Mouse (Mus musculus): ENCODE data around the gene Ankk1. TPM values are rescaled to one million over a fixed set of nuclear protein-coding genes. Genes with fewer than 3 reads are reported as not detected.

Gene Ankk1
- polyA plus RNA-seq, 1 experiment from 2014 or later: 0.11 TPM

GRCm38 (mm10) chr9:49373946-49374345 is 52.9 kb downstream of the Ankk1 start:
- ATAC-seq (no peak), DNase-seq (ENCODE audit: low spot score) (no peak)
- H3K27me3 ChIP-seq (replicated peaks; ENCODE audit: insufficient read depth, low read length): no peaks in the 10 kb centered on the region
- WGBS: 63% methylated on average over 2 of the region's 2 CpGs
- H3K36me3 ChIP-seq (ENCODE audit: insufficient read depth, low read length): no peaks in the 10 kb centered on the region
- TF ChIP-seq CTCF (IDR thresholded peaks at IDR 0.05): no peak
- no peak for TF ChIP-seq EP300 (IDR thresholded peaks at IDR 0.05)
- no peaks in the 10 kb centered on the region for H3K4me1 ChIP-seq (ENCODE audit: insufficient read depth, low read depth, low read length)
- no peak overlapping the region for H3K4me2 ChIP-seq (replicated peaks; ENCODE audit: low read depth, low read length)
- H3K4me3 ChIP-seq (ENCODE audit: low read depth, low read length): no peak overlapping the region
- no peaks in the 10 kb centered on the region for H3K9me3 ChIP-seq (ENCODE audit: low read length)
- H3K9ac ChIP-seq (replicated peaks; ENCODE audit: low read depth): no peak overlapping the region
- H3K27ac ChIP-seq (ENCODE audit: low read length): no peak overlapping the region

DNA sequence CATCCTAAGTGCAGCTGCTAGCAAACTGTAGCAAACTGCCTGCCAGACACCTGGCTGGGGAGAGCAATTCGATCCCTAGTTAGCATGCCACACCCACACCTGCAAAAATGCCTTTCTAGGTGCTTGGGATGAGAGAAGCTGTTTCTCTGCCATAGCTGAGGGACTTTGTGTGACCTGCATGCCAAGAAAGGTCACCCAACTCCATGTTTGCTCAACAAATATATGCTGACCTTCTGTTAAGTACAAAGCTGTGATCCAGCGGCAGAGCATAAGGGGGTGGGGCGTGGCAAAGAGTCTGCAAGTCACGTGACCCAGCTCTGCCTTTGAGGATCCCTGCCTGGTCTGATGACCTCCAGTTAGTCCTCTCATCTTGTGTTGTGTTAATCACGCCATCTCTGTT is 61.1 kb downstream of the Ankk1 start:
- Histone ChIP-seq H3K4me1 (ENCODE audit: insufficient read depth, low read depth, low read length) (no peaks in the 10 kb centered on the region), H3K27ac (ENCODE audit: low read length) (no peak overlapping the region), H3K27me3 (replicated peaks; ENCODE audit: insufficient read depth, low read length) (no peaks in the 10 kb centered on the region), H3K4me3 (ENCODE audit: low read depth, low read length) (no peak overlapping the region), H3K9ac (replicated peaks; ENCODE audit: low read depth) (no peak overlapping the region), H3K4me2 (replicated peaks; ENCODE audit: low read depth, low read length) (no peak overlapping the region), H3K36me3 (ENCODE audit: insufficient read depth, low read length) (no peaks in the 10 kb centered on the region), H3K9me3 (ENCODE audit: low read length) (no peaks in the 10 kb centered on the region)
- peak; percentile 78 for DNase-seq (ENCODE audit: low spot score)
- peak; percentile 68 for ATAC-seq
- 7% methylated on average over 5 of the region's 5 CpGs for WGBS
- TF ChIP-seq CTCF (IDR thresholded peaks at IDR 0.05) (no peak), EP300 (IDR thresholded peaks at IDR 0.05) (no peak)

Other genes starting within 250 kb of the Ankk1 start
- not detected in 2 replicates for gene Gm4894, start 176.5 kb downstream of the Ankk1 start, polyA plus RNA-seq (2015; fragmentation: Nextera tagmentation; extraction: Ambion mirVana)
- 0.24 TPM in 1 of 2 replicates, not detected in the other for gene Drd2, start 86.4 kb downstream of the Ankk1 start, polyA plus RNA-seq (2015; fragmentation: Nextera tagmentation; extraction: Ambion mirVana)
- 3.5 and 4.0 TPM in 2 replicates for gene Ttc12, start 59.2 kb upstream of the Ankk1 start, polyA plus RNA-seq (2015; fragmentation: Nextera tagmentation; extraction: Ambion mirVana)

All from lung, postnatal 0 days (tissue).